Mouse (Mus musculus) Muller cell, postnatal 12 days (primary cell): ENCODE measurements around the gene Bola1.

Experiments
- DNase-seq: peaks from one replicate; pipeline ENCODE4 v3.0.0-alpha.2; 2015; ENCODE audit errors: inconsistent ontology term

The Bola1 gene

DNA sequence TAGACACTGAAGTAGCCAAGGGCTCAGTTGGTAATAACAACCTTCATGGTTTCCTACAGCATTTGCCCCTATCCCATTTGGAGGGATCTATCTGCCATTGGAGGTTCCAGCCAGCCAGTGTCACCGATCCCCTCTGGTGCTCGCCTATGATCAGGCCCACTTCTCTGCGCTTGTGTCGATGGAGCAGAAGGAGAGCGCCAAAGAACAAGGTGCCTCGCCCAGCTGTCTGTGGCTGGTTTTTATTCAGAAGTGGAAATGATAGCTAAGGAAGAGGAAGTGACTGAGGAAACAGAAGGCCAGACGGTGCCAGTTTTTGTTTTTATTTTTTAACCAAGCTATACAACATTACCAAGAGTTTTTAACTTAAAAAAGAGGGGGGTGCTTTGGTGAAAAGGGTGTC is 67.7 kb downstream of the Bola1 start:
- no peak for DNase-seq

DNA sequence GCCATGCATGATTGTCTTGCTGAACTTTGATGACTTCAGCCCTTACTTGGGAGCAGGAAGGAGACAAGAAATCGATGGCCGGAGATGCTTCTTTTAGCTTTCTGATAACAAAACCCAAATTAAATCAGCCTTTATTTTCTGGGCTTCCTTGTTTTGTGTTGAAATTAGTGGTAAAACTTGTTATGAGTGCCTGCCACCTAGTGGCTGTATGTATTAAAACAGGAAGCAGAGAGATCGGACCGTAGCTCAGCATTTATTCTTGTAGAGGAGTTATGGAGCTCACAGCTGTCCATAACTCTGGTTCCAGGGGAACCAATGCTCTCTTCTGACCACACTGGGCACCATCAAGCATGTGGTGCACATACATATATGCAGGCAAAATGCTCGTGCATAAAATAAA is 71.6 kb downstream of the Bola1 start:
- DNase-seq = peak; percentile 58
